Mouse (Mus musculus) ES-E14 (cell line): ENCODE measurements around the gene Fam13a. TPM values are rescaled to one million over a fixed set of nuclear protein-coding genes. Genes with fewer than 3 reads are reported as not detected.

Experiments
- DNase-seq: peaks from one replicate; pipeline ENCODE4 v3.0.0-alpha.2; 2013; ENCODE audit warnings: low read depth, low spot score
- H3K27ac ChIP-seq: 2 replicates; pipeline ENCODE4 v1.5.1; 2012; ENCODE audit warnings: low read depth, mild to moderate bottlenecking, low read length, moderate library complexity, mixed read lengths; ENCODE audit not compliant: poor library complexity, insufficient read depth, severe bottlenecking
- H3K36me3 ChIP-seq: 2 replicates; pipeline ENCODE4 v1.6.1; 2012; ENCODE audit warnings: mild to moderate bottlenecking, low read length, moderate library complexity, mixed read lengths; ENCODE audit not compliant: control insufficient read depth, poor library complexity, insufficient read depth, severe bottlenecking
- H3K4me1 ChIP-seq, 2 experiments: fragments of 150-350 bp in 1 of 2; sonication (generic) in 1 of 2; 2 replicates each; pipeline ENCODE4 v1.6.1; 2012; ENCODE audit warnings: low read length in 2 of 2, mild to moderate bottlenecking in 1 of 2, mixed read lengths in 1 of 2; ENCODE audit not compliant: control insufficient read depth in 2 of 2, insufficient read depth in 2 of 2, poor library complexity in 1 of 2
- H3K4me3 ChIP-seq, 2 experiments: fragments of 150-350 bp in 1 of 2; sonication (generic) in 1 of 2; 2 replicates each; pipeline ENCODE4 v1.5.1; 2012; ENCODE audit warnings: low read length in 2 of 2, low read depth in 1 of 2, mild to moderate bottlenecking in 1 of 2, mixed read lengths in 1 of 2; ENCODE audit not compliant: insufficient read depth in 1 of 2, poor library complexity in 1 of 2, severe bottlenecking in 1 of 2
- H3K9ac ChIP-seq: 2 replicates; pipeline ENCODE4 v1.6.1; 2012; ENCODE audit warnings: low read depth, mild to moderate bottlenecking, low read length, mixed read lengths; ENCODE audit not compliant: poor library complexity, insufficient read depth, severe bottlenecking
- H3K9me3 ChIP-seq: fragments of 150-350 bp; sonication (generic); 2 replicates; pipeline ENCODE4 v1.6.1; 2012; ENCODE audit warnings: low read depth, mild to moderate bottlenecking, low read length; ENCODE audit not compliant: control insufficient read depth, insufficient read depth
- CHD2 ChIP-seq: IDR thresholded peaks from 2 replicates; pipeline ENCODE4 v1.6.1; 2014; ENCODE audit warnings: mild to moderate bottlenecking, low read depth, low read length, inconsistent platforms
- HCFC1 ChIP-seq: IDR thresholded peaks from 2 replicates; pipeline ENCODE4 v1.6.1; 2012; ENCODE audit warnings: low read length, inconsistent platforms, borderline replicate concordance; ENCODE audit not compliant: insufficient read depth
- MAFK ChIP-seq: IDR thresholded peaks from 2 replicates; pipeline ENCODE4 v1.6.1; 2014; ENCODE audit warnings: mild to moderate bottlenecking, low read depth, low read length, inconsistent platforms; ENCODE audit not compliant: insufficient read depth
- ZC3H11A ChIP-seq: IDR thresholded peaks from 2 replicates; pipeline ENCODE4 v1.6.1; 2012; ENCODE audit warnings: low read depth, mild to moderate bottlenecking, inconsistent platforms, low read length, borderline replicate concordance
- ZNF384 ChIP-seq: IDR thresholded peaks from 2 replicates; pipeline ENCODE4 v1.6.1; 2012; ENCODE audit warnings: low read depth, low read length, inconsistent platforms
- in situ Hi-C, 2 experiments: fragments of 600-800 bp; cut with MboI; formaldehyde crosslinking; loops; one replicate each; pipeline ENCODE4 v1.15.1; 2025; ENCODE audit warnings: low sequenced_read_pairs in 2 of 2, inconsistent platforms in 1 of 2; ENCODE audit not compliant: unreplicated experiment in 2 of 2
- total RNA-seq: library from RNA; depleted of rRNA; stranded (reverse); fragments of 300-350 nt; gene quantifications from 2 replicates; pipeline ENCODE4 v1.2.3, GENCODE M21; 2012

Gene Fam13a
- total RNA-seq, 1 experiment = 0.27 TPM

DNA sequence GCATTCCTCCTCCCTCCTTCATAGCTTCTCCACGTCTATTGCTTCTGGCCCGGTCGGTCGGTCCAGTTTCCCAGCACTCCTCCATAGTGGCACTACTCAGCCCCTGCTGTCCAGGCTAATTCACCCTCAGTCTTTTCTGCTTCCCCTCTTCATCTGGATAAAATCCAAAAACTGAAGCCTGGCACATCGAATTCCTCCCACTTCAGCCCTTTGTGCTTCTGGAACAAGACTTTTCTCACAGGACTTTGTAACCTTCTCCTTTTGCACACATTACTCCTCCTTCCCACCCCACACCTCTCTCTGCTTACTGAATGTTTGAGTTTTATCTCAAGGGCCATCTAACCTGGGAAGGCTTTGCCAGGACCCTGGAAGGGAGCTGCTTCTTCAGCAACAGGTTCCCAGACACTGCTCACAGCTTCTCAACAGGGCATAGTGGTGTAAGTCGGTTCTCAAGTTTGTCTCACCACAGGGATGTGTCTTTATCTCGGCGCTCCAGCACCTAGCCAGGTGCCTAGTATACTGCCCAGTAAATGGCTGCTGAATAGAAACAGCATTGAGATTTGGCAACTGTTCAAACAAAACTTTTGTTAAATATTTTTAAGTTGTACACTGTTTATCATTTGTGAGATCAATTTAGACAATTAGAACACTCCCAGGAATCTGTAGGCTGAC is 10.1 kb downstream of the Fam13a start:
- Histone ChIP-seq H3K4me1 (no peaks in the 10 kb centered on the region), H3K9ac (no peak overlapping the region), H3K9me3 (no peaks in the 10 kb centered on the region), H3K4me3 (no peak overlapping the region), H3K36me3 (no peaks in the 10 kb centered on the region), H3K27ac (no peak overlapping the region)
- DNase-seq = no peak
- TF ChIP-seq MAFK (no peak), ZC3H11A (no peak), ZNF384 (no peak), CHD2 (no peak), HCFC1 (no peak)
- in situ Hi-C loops = no loop called here

DNA sequence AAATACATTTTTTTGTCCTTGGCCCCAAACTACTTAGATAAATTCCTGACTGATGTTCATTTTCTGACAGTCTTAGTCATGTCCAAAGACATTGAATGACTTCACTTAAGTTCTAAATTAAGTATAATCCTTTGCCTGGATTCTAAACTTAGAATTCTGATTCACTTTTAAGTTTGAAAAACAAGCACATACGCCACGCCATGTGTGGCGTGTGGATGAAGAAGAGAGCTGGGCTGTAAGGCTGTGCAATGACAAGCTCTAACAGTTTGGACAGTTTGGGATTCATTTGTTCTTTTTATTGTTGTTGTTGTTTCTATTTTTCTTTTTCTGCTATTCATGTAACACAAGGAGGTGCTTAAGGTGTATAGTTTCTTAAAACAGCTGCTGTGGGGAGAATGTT is 13.6 kb downstream of the Fam13a start:
- in situ Hi-C loops = no loop called here
- no peaks in the 10 kb centered on the region for H3K36me3 ChIP-seq
- no peak overlapping the region for H3K27ac ChIP-seq
- H3K9ac ChIP-seq = no peak overlapping the region
- H3K9me3 ChIP-seq = no peaks in the 10 kb centered on the region
- no peaks in the 10 kb centered on the region for H3K4me1 ChIP-seq
- TF ChIP-seq MAFK (no peak), ZC3H11A (no peak), CHD2 (no peak), ZNF384 (no peak), HCFC1 (no peak)
- no peak overlapping the region for H3K4me3 ChIP-seq
- no peak for DNase-seq

DNA sequence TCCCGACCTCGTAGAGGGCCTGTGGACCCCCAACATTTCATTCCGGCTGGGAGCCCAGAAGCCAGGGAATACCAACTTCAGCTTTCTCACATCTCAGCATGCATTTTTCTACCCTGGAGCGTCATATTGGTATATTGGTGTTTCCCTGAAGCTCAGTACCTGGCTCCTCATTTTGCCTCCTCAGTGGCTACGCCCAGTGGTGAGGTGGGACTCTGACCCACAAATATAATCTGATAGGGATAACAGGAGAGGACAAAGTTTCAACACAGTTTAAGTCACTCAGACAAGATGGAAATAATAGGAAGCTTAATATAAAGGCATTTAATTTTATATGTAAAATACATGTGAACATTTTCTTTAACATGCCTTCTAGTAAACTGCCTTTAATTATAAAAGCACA is 19.7 kb downstream of the Fam13a start:
- Histone ChIP-seq H3K9ac (no peak overlapping the region), H3K27ac (no peak overlapping the region), H3K9me3 (no peaks in the 10 kb centered on the region)

DNA sequence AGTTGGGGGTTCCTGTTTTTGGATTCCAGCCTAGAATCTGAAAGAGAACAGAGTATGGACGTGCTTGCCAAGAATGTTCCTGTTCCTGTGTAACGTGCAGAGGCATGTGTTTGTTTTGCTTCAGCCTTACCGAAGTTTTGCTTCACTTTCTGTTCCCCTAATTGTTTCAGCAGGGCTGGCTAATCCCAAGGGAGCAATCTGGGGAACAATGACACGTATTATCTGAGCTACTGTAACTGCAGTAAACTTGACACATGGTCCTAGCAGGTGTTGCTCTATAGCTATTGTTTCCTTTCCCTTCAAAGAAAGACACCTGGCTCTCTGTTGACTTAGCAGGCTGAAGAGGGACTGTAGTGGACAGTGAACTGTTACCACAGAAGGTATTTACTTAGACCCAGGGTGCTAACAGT is 25.3 kb downstream of the Fam13a start:
- no peaks in the 10 kb centered on the region for H3K4me1 ChIP-seq
- no peak for TF ChIP-seq ZNF384
- TF ChIP-seq ZC3H11A = no peak
- no peak for TF ChIP-seq HCFC1
- TF ChIP-seq MAFK = no peak
- no peak for TF ChIP-seq CHD2
- no peaks in the 10 kb centered on the region for H3K9me3 ChIP-seq
- H3K36me3 ChIP-seq = no peaks in the 10 kb centered on the region
- in situ Hi-C loops = no loop called here
- H3K4me3 ChIP-seq = no peak overlapping the region
- DNase-seq = no peak
- H3K9ac ChIP-seq = no peak overlapping the region
- H3K27ac ChIP-seq = no peak overlapping the region

More for the DNA sequence above, 19.7 kb downstream of the Fam13a start:
- DNase-seq = no peak
- Histone ChIP-seq H3K4me3 (no peak overlapping the region), H3K4me1 (no peaks in the 10 kb centered on the region), H3K36me3 (no peaks in the 10 kb centered on the region)
- TF ChIP-seq ZC3H11A (no peak), ZNF384 (no peak), HCFC1 (no peak), CHD2 (no peak), MAFK (no peak)
- in situ Hi-C loops = no loop called here

DNA sequence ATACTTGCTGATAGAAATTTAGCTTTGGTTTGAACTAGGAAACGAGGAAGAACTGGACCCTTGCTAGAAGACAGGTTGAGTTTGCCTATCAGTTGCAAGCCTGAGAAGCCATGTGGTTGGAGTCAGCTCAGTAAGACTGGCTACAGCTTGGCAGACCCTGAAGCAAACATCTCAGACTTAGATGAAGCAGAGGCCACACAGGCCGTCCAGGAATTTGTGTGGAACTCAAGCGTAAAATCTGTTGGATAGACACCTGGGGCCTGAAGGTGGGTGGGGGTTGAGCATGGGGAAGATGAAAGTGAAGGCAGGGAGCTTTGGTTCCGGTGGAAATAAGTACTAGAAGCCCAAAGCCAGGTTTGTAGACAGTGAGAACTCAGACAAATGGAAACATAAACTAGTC is 25.8 kb downstream of the Fam13a start:
- DNase-seq = no peak
- Histone ChIP-seq H3K9ac (no peak overlapping the region), H3K4me1 (no peaks in the 10 kb centered on the region), H3K4me3 (no peak overlapping the region), H3K9me3 (no peaks in the 10 kb centered on the region), H3K36me3 (no peaks in the 10 kb centered on the region), H3K27ac (no peak overlapping the region)
- TF ChIP-seq ZC3H11A (no peak), ZNF384 (no peak), CHD2 (no peak), HCFC1 (no peak), MAFK (no peak)
- in situ Hi-C loops = no loop called here
